Mouse (Mus musculus): ENCODE measurements around the gene Mapk7. TPM values are rescaled to one million over a fixed set of nuclear protein-coding genes. Genes with fewer than 3 reads are reported as not detected.

Gene Mapk7
- total and polyA plus RNA-seq, 3 experiments: 12.4 to 32.3 (median 12.7) TPM

- no peak for TF ChIP-seq CTCF (IDR thresholded peaks at IDR 0.05; ENCODE audit: low read depth, low read length)
- TF ChIP-seq GATA1 (IDR thresholded peaks at IDR 0.05; ENCODE audit: borderline replicate concordance, low read length): no peak
- no peak for TF ChIP-seq TAL1 (conservative IDR thresholded peaks at IDR 0.05; ENCODE audit: low read depth, low read length)
- peaks cover 13% of the 10 kb centered on the region for H3K27me3 ChIP-seq (ENCODE audit: insufficient read depth, low read length)
- DNase-seq (ENCODE audit: low spot score): no peak
- no peaks in the 10 kb centered on the region for H3K36me3 ChIP-seq (replicated peaks)
- H3K4me3 ChIP-seq (ENCODE audit: low read depth, low read length): no peak overlapping the region
- ATAC-seq (ENCODE audit: extremely low read depth, insufficient number of reproducible peaks, low FRiP score, poor library complexity, severe bottlenecking): no peak
- H3K9me3 ChIP-seq (replicated peaks): no peaks in the 10 kb centered on the region
- no peaks in the 10 kb centered on the region for H3K4me1 ChIP-seq (ENCODE audit: insufficient read depth, low read depth, low read length)
These were observed 20.6 kb downstream of the Mapk7 start for GRCm38 (mm10) chr11:61473630-61474029.

GRCm38 (mm10) chr11:61470880-61471279 is 23.3 kb downstream of the Mapk7 start:
- no peak for ATAC-seq (ENCODE audit: extremely low read depth, insufficient number of reproducible peaks, low FRiP score, poor library complexity, severe bottlenecking)

DNA sequence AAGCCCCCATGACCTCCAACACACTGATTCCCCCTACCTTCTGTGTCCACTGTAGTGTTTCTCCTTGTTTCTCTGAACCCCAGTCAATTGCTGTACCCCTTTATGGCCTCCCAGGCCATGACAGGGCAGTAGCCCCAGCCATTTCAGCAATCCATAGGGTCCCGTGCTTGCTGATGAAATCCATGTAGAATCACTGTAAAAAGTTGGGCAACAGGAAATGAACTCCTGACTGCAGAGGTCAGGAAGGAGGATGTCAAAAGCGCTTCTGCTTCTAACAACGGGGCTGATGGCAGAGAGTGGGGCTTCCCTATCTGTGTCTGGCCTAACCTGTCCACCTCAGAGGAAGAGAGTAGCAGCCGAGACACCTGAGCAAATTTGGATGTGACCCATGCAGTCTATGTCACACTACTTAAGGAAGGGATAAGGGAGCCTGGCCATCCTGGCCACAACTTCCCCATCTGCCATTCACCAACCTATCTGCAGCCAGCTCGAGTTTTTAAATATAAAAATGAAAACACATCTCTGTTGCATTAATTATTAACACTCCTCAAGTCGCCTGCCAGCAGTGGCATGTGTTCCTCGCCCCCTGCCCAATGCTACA is 24.8 kb downstream of the Mapk7 start:
- H3K9me3 ChIP-seq (replicated peaks): no peaks in the 10 kb centered on the region
- TF ChIP-seq POLR2AphosphoS5 (IDR thresholded peaks at IDR 0.05; ENCODE audit: insufficient replicate concordance, low read depth, low read length) (no peak), CTCF (IDR thresholded peaks at IDR 0.05; ENCODE audit: low read depth, low read length) (no peak), TAL1 (conservative IDR thresholded peaks at IDR 0.05; ENCODE audit: low read depth, low read length) (no peak), GATA1 (IDR thresholded peaks at IDR 0.05; ENCODE audit: borderline replicate concordance, low read length) (no peak), GATA2 (IDR thresholded peaks at IDR 0.05; ENCODE audit: borderline replicate concordance, low read depth, low read length) (no peak)
- H3K36me3 ChIP-seq (replicated peaks): no peaks in the 10 kb centered on the region
- H3K27me3 ChIP-seq (ENCODE audit: insufficient read depth, low read length): peaks cover 28% of the 10 kb centered on the region
- no peaks in the 10 kb centered on the region for H3K4me1 ChIP-seq (ENCODE audit: insufficient read depth, low read depth, low read length)
- H3K4me3 ChIP-seq (ENCODE audit: low read depth, low read length): no peak overlapping the region
- DNase-seq (ENCODE audit: low spot score) (no peak), ATAC-seq (ENCODE audit: extremely low read depth, insufficient number of reproducible peaks, low FRiP score, poor library complexity, severe bottlenecking) (no peak)

More at GRCm38 (mm10) chr11:61470880-61471279, 23.3 kb downstream of the Mapk7 start:
- H3K4me3 ChIP-seq (ENCODE audit: low read depth, low read length): no peak overlapping the region
- TF ChIP-seq GATA1 (IDR thresholded peaks at IDR 0.05; ENCODE audit: borderline replicate concordance, low read length) (no peak), GATA2 (IDR thresholded peaks at IDR 0.05; ENCODE audit: borderline replicate concordance, low read depth, low read length) (no peak), POLR2AphosphoS5 (IDR thresholded peaks at IDR 0.05; ENCODE audit: insufficient replicate concordance, low read depth, low read length) (no peak), TAL1 (conservative IDR thresholded peaks at IDR 0.05; ENCODE audit: low read depth, low read length) (no peak), CTCF (IDR thresholded peaks at IDR 0.05; ENCODE audit: low read depth, low read length) (no peak)
- H3K36me3 ChIP-seq (replicated peaks): no peaks in the 10 kb centered on the region
- no peaks in the 10 kb centered on the region for H3K9me3 ChIP-seq (replicated peaks)
- no peaks in the 10 kb centered on the region for H3K4me1 ChIP-seq (ENCODE audit: insufficient read depth, low read depth, low read length)
- peaks cover 21% of the 10 kb centered on the region for H3K27me3 ChIP-seq (ENCODE audit: insufficient read depth, low read length)
- no peak for DNase-seq (ENCODE audit: low spot score)

GRCm38 (mm10) chr11:61468534-61468933 is 25.7 kb downstream of the Mapk7 start:
- no peaks in the 10 kb centered on the region for H3K9me3 ChIP-seq (replicated peaks)
- TF ChIP-seq POLR2AphosphoS5 (IDR thresholded peaks at IDR 0.05; ENCODE audit: insufficient replicate concordance, low read depth, low read length) (no peak), TAL1 (conservative IDR thresholded peaks at IDR 0.05; ENCODE audit: low read depth, low read length) (no peak), GATA2 (IDR thresholded peaks at IDR 0.05; ENCODE audit: borderline replicate concordance, low read depth, low read length) (no peak), CTCF (IDR thresholded peaks at IDR 0.05; ENCODE audit: low read depth, low read length) (no peak), GATA1 (IDR thresholded peaks at IDR 0.05; ENCODE audit: borderline replicate concordance, low read length) (no peak)
- ATAC-seq (ENCODE audit: extremely low read depth, insufficient number of reproducible peaks, low FRiP score, poor library complexity, severe bottlenecking) (no peak), DNase-seq (ENCODE audit: low spot score) (no peak)
- H3K36me3 ChIP-seq (replicated peaks): no peaks in the 10 kb centered on the region
- H3K4me3 ChIP-seq (ENCODE audit: low read depth, low read length): no peak overlapping the region
- H3K4me1 ChIP-seq (ENCODE audit: insufficient read depth, low read depth, low read length): no peaks in the 10 kb centered on the region
- H3K27me3 ChIP-seq (ENCODE audit: insufficient read depth, low read length): peaks cover 33% of the 10 kb centered on the region

GRCm38 (mm10) chr11:61465422-61465821 is 28.8 kb downstream of the Mapk7 start:
- no peaks in the 10 kb centered on the region for H3K4me1 ChIP-seq (ENCODE audit: insufficient read depth, low read depth, low read length)
- no peak overlapping the region for H3K4me3 ChIP-seq (ENCODE audit: low read depth, low read length)
- H3K36me3 ChIP-seq (replicated peaks): no peaks in the 10 kb centered on the region
- peaks cover 46% of the 10 kb centered on the region for H3K27me3 ChIP-seq (ENCODE audit: insufficient read depth, low read length)
- DNase-seq (ENCODE audit: low spot score) (no peak), ATAC-seq (ENCODE audit: extremely low read depth, insufficient number of reproducible peaks, low FRiP score, poor library complexity, severe bottlenecking) (no peak)
- H3K9me3 ChIP-seq (replicated peaks): no peaks in the 10 kb centered on the region
- no peak for TF ChIP-seq CTCF (IDR thresholded peaks at IDR 0.05; ENCODE audit: low read depth, low read length)
- no peak for TF ChIP-seq TAL1 (conservative IDR thresholded peaks at IDR 0.05; ENCODE audit: low read depth, low read length)
- TF ChIP-seq POLR2AphosphoS5 (IDR thresholded peaks at IDR 0.05; ENCODE audit: insufficient replicate concordance, low read depth, low read length): no peak
- TF ChIP-seq GATA2 (IDR thresholded peaks at IDR 0.05; ENCODE audit: borderline replicate concordance, low read depth, low read length): no peak
- TF ChIP-seq GATA1 (IDR thresholded peaks at IDR 0.05; ENCODE audit: borderline replicate concordance, low read length): no peak

- no peaks in the 10 kb centered on the region for H3K36me3 ChIP-seq (replicated peaks)
- H3K4me1 ChIP-seq (ENCODE audit: insufficient read depth, low read depth, low read length): no peaks in the 10 kb centered on the region
- TF ChIP-seq CTCF (IDR thresholded peaks at IDR 0.05; ENCODE audit: low read depth, low read length) (no peak), GATA1 (IDR thresholded peaks at IDR 0.05; ENCODE audit: borderline replicate concordance, low read length) (no peak), POLR2AphosphoS5 (IDR thresholded peaks at IDR 0.05; ENCODE audit: insufficient replicate concordance, low read depth, low read length) (no peak), TAL1 (conservative IDR thresholded peaks at IDR 0.05; ENCODE audit: low read depth, low read length) (no peak), GATA2 (IDR thresholded peaks at IDR 0.05; ENCODE audit: borderline replicate concordance, low read depth, low read length) (no peak)
- H3K9me3 ChIP-seq (replicated peaks): no peaks in the 10 kb centered on the region
- no peak overlapping the region for H3K4me3 ChIP-seq (ENCODE audit: low read depth, low read length)
- peaks cover 47% of the 10 kb centered on the region for H3K27me3 ChIP-seq (ENCODE audit: insufficient read depth, low read length)
- ATAC-seq (ENCODE audit: extremely low read depth, insufficient number of reproducible peaks, low FRiP score, poor library complexity, severe bottlenecking) (no peak), DNase-seq (ENCODE audit: low spot score) (no peak)
These were observed 30.1 kb downstream of the Mapk7 start for GRCm38 (mm10) chr11:61464071-61464470.
